Mouse (Mus musculus): ENCODE measurements at regions not wholly inside any gene's neighbourhood (a gene's known extent, or its start where the extent isn't known, plus 50 kb on each side); places are given as distances from the start of the nearest gene placed in this dataset.
A peak's percentile ranks its signal among the peaks of the same experiment; 100 is the strongest.
"Not testable (repeated sequence)": the region's sequence is repeated elsewhere in the genome, so short reads cannot be mapped to it uniquely, and the experiment has no call there.

GRCm38 (mm10) chr10:108111398-108111797 is 50.6 kb upstream of the Ppp1r12a start:
- DNase-seq = no peak

- no peak for DNase-seq
Observed at GRCm38 (mm10) chr10:108110891-108111290, 51.1 kb upstream of the Ppp1r12a start.

- DNase-seq = no peak
Observed at GRCm38 (mm10) chr10:108110197-108110596, 51.8 kb upstream of the Ppp1r12a start.

GRCm38 (mm10) chr10:108108500-108108899 is 53.5 kb upstream of the Ppp1r12a start:
- not testable (repeated sequence) for DNase-seq

GRCm38 (mm10) chr10:108101521-108101920 is 60.5 kb upstream of the Ppp1r12a start:
- DNase-seq = no peak

- DNase-seq = peak; percentile 3 to 12
Observed at GRCm38 (mm10) chr10:108093043-108093442, 69.0 kb upstream of the Ppp1r12a start.

GRCm38 (mm10) chr10:108089375-108089981 is 72.5 kb upstream of the Ppp1r12a start:
- DNase-seq = peak; percentile 4 to 5

- DNase-seq = peak; percentile 6 to 15
Observed at GRCm38 (mm10) chr10:108088883-108089282, 73.1 kb upstream of the Ppp1r12a start.

- DNase-seq = no peak
Observed at GRCm38 (mm10) chr10:108088209-108088608, 73.8 kb upstream of the Ppp1r12a start.

- DNase-seq = no peak
Observed at GRCm38 (mm10) chr10:108083220-108083619, 78.8 kb upstream of the Ppp1r12a start.

- DNase-seq = no peak
Observed at GRCm38 (mm10) chr10:108075144-108075543, 86.8 kb upstream of the Ppp1r12a start.

GRCm38 (mm10) chr10:108073828-108074227 is 88.2 kb upstream of the Ppp1r12a start:
- no peak for DNase-seq

GRCm38 (mm10) chr10:108072211-108072610 is 89.8 kb upstream of the Ppp1r12a start:
- DNase-seq = no peak

GRCm38 (mm10) chr10:108071424-108071823 is 90.6 kb upstream of the Ppp1r12a start:
- DNase-seq = no peak

- DNase-seq = no peak
Observed at GRCm38 (mm10) chr10:108067723-108068122, 94.3 kb upstream of the Ppp1r12a start.

- DNase-seq = no peak
Observed at GRCm38 (mm10) chr10:108066241-108066640, 95.8 kb upstream of the Ppp1r12a start.

GRCm38 (mm10) chr10:108061813-108062435 is 100.1 kb upstream of the Ppp1r12a start:
- no peak for DNase-seq

GRCm38 (mm10) chr10:108060554-108060953 is 101.4 kb upstream of the Ppp1r12a start:
- DNase-seq = no peak

GRCm38 (mm10) chr10:108051637-108052036 is 110.4 kb upstream of the Ppp1r12a start:
- DNase-seq = no peak

- no peak for DNase-seq
Observed at GRCm38 (mm10) chr10:108048426-108048825, 113.6 kb upstream of the Ppp1r12a start.

GRCm38 (mm10) chr10:108043519-108043918 is 118.5 kb upstream of the Ppp1r12a start:
- no peak for DNase-seq

GRCm38 (mm10) chr10:108040027-108040426 is 122.0 kb upstream of the Ppp1r12a start:
- DNase-seq = no peak

GRCm38 (mm10) chr10:108036486-108037109 is 124.7 kb upstream of the Otogl start:
- no peak for DNase-seq

GRCm38 (mm10) chr10:108034068-108034467 is 122.1 kb upstream of the Otogl start:
- no peak for DNase-seq
